Mouse (Mus musculus): ENCODE data around the gene Olfr224. TPM values are rescaled to one million over a fixed set of nuclear protein-coding genes. Genes with fewer than 3 reads are reported as not detected.
"Not testable (repeated sequence)": the region's sequence is repeated elsewhere in the genome, so short reads cannot be mapped to it uniquely, and the experiment has no call there.

Olfr224 gene
- total RNA-seq, 2 experiments from 2014 or later, result not detected

DNA sequence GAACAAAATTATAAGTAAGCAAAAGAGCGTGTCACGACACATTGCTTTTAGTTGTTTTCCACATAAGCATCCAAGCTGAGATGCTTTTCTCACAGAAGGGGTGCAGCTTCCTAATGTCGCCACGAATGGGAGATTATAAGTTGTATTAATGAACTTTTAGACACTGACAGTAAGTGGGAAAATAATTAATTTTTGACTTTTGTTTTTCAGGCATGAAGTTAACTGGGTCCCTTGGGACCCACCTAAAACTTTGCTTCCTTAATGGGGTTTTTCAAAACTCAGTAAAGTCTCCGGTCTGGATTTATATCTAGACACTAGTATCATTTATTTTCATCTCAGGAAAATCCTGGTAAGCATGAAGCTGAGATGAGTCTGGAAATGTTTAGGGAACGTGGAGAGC is 24.5 kb upstream of the Olfr224 start, which contains the start of gene Olfr324:
Olfr324 (plus strand) TSS at position 301 of the 400 bp plus-strand sequence.
- H3K4me3 ChIP-seq, result no peak within 1 kb of the TSS
- no peak for TF ChIP-seq CTCF (conservative IDR thresholded peaks at IDR 0.05)
- no peak within 1 kb of the TSS for H3K27ac ChIP-seq
- DNase-seq (ENCODE audit: low spot score in 2 of 2), result no peak

DNA sequence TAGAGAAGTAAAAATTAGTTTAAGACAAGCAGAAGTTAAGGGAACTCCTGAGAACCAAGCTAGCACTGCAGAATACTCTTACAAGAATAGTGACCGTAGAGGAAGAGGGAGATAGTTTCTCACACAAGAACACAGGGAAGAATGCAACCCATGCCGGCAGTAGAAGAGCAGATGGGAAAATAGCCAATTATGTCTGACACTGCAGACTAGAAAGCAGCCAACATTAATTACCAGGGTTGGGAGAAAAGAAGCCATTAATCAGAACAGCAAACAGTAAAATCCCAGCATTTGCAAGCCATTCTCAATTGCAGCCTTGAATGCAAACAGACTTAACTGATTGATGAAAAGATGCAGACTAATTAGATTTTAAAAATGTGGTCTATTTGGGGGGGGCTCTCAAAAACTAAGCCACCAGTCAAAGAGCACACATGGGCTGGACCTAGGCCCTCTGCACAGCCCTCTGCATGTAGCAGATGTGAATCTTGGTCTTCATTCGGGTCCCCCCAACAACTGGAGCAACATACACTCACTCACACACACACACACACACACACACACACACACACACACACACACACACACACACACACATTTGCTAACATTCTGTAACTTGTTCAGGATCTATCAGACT is 18.4 kb upstream of the Olfr224 start:
- no peak for DNase-seq (ENCODE audit: low spot score in 2 of 2)
- no peak overlapping the region for H3K27ac ChIP-seq
- H3K4me3 ChIP-seq, result no peak overlapping the region
- no peak for TF ChIP-seq CTCF (conservative IDR thresholded peaks at IDR 0.05)

DNA sequence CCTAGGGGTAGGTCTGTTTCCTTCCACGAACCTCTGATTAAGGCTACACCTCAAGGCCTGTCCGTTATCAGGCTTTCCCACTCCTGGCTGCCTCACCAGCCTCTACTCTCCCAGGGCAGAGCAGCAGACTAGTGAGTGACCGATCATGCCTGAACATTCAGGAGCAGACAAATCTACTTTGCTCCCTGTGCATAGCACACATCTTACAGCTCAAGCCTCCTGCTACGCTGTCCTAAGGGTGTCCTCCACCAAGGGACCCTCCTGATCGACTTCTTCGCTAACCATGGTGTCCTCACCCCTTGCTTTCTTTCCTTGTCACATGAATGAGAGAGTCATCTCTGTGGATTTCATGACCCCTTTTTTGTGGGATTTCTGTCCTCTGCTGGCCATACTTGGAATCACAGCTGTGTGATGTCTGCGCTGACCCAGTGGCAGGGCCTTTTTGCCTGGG is 17.6 kb upstream of the Olfr224 start:
- DNase-seq (ENCODE audit: low spot score in 2 of 2), result peak in 1 of 2 experiments; percentile 48
- Histone ChIP-seq H3K27ac (no peak overlapping the region), H3K4me3 (no peak overlapping the region)
- TF ChIP-seq CTCF (conservative IDR thresholded peaks at IDR 0.05), result peak; percentile 97

DNA sequence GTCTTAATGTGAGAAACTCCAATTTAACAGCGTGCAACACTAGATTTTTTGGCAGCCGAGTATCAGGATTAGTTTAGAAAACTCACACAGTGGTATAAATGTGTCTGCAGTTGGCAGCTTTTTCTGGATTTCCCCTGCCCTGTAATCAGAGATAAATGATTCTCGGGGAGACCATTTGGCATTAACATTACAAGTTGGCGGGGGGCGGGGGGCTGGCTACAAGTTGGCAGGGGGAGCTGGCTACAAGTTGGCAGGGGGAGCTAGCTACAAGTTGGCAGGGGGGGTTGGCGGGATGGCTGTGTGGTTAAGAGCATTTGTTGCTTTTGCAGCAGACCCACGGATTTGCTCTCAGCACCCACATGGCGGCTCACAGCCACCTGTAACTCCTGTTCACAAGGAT is 8.3 kb upstream of the Olfr224 start:
- TF ChIP-seq CTCF (conservative IDR thresholded peaks at IDR 0.05), result no peak
- H3K4me3 ChIP-seq, result no peak overlapping the region
- DNase-seq (ENCODE audit: low spot score in 2 of 2), result peak; percentile 30 to 37

DNA sequence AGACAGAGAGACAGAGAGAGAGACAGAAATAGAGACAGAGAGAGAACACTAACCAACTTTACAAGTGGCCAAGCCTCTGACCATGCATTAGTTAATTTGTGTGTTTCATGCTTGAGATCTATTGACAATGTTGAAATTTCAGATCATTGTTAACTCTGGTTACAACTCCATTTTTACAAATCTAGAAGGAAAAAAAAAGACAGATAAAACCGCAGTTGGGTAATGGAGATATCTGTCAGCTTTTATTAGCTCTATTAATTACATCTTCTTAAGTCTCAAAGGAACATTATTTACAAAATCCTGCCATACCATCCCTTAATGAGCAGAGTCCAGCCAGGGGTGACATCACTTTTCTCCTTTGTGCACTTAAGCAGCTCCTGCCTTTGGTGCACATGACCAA is 7.1 kb upstream of the Olfr224 start, which contains the start of gene Olfr325:
Olfr325 (plus strand) TSS at position 301 of the 400 bp plus-strand sequence.
- no peak within 1 kb of the TSS for H3K27ac ChIP-seq
- no peak within 1 kb of the TSS for H3K4me3 ChIP-seq
- no peak for TF ChIP-seq CTCF (conservative IDR thresholded peaks at IDR 0.05)
- DNase-seq (ENCODE audit: low spot score in 2 of 2), result no peak

More for the DNA sequence above, 8.3 kb upstream of the Olfr224 start:
- H3K27ac ChIP-seq, result no peak overlapping the region

DNA sequence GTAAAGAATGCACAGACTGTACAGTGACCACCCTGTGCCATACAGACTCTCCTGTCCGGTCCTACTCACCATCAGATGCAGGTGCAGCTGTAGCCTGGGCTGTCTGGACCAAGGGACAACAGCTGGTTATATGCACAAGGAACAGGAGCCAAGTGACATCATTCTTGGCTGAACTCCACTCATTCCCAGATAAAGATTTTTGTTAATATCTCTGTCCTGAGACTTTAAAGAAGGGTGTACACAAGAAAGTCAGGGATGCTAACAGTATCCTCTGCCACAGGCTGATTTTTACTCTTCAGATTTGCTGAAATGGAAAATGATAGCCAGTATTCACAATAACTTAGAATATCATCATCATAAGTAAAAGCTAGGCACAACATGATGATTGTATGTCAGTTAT is 14.8 kb downstream of the Olfr224 start, which contains the start of gene Olfr328:
Olfr328 (minus strand) TSS at position 101 of the 400 bp plus-strand sequence.
- Histone ChIP-seq H3K27ac (no peak within 1 kb of the TSS), H3K4me3 (no peak within 1 kb of the TSS)
- no peak for DNase-seq (ENCODE audit: low spot score in 2 of 2)
- TF ChIP-seq CTCF (conservative IDR thresholded peaks at IDR 0.05), result no peak

DNA sequence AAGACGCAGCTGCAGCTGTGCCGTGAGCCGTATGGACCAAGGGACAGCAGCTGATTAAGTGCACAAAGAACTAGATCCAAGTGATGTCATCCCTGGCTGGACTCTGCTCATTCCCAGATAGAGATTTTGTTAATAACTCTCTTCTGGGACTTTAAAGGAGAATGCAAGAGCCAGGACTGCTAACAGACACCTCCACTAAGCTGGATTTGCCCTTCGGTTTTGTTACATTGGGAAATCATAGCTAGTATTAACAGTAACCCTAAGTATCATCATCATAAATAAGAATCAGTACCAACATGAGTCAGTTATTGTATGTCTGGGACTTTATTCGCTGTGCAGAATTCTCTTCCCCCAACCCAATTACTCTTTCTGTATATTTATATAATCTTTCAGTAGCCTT is 24.0 kb downstream of the Olfr224 start, which contains the start of gene Olfr329-ps:
Olfr329-ps (minus strand) TSS at position 101 of the 400 bp plus-strand sequence.
- no peak for TF ChIP-seq CTCF (conservative IDR thresholded peaks at IDR 0.05)

DNA sequence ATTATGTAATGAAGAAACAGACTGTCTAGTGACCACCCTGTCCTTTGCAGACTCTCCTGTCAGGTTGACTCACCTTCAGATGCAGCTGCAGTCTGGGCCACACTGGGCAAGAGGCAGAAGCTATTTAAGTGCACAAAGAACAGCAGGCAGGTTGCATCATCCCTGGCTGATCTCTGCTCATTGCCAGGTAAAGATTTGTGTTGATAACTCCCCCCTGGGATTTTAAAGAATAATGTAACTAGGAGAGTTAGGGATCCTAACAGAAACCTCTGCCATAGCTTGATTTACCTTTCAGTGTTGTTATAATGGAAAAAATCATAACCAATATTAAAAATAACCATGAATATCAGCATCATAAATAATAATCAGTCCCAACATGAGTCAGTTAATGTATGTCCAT is 35.6 kb downstream of the Olfr224 start, which contains the start of gene Olfr330:
Olfr330 (minus strand) TSS at position 101 of the 400 bp plus-strand sequence.
- not testable (repeated sequence) for H3K4me3 ChIP-seq; H3K27ac ChIP-seq; DNase-seq (ENCODE audit: low spot score in 2 of 2)

More for the DNA sequence above, 24.0 kb downstream of the Olfr224 start, which contains the start of gene Olfr329-ps:
- no peak for DNase-seq (ENCODE audit: low spot score in 2 of 2)
- Histone ChIP-seq H3K27ac (no peak within 1 kb of the TSS), H3K4me3 (no peak within 1 kb of the TSS)

DNA sequence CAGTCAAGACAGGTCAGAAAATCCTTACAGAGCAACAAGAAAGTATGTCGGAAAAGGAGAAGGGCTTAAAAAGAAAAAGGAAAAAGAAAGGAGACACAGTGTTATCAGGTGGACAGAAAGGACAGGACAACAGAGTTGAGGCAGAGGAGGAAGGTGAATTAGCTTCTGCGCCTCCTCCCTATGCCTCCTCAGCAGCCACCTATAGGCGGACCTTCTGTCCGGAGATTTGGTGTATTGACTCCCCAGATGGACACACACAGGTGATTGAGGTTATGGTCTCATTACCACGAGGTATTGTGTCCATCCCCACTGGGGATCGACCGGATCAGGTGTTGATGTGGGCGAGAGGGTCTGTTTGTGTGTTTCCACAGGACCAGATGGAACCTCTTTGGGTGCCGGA is 50.6 kb downstream of the Olfr224 start:
- not testable (repeated sequence) for H3K4me3 ChIP-seq
- DNase-seq (ENCODE audit: low spot score in 2 of 2), result peak in 1 of 2 experiments; percentile 9

DNA sequence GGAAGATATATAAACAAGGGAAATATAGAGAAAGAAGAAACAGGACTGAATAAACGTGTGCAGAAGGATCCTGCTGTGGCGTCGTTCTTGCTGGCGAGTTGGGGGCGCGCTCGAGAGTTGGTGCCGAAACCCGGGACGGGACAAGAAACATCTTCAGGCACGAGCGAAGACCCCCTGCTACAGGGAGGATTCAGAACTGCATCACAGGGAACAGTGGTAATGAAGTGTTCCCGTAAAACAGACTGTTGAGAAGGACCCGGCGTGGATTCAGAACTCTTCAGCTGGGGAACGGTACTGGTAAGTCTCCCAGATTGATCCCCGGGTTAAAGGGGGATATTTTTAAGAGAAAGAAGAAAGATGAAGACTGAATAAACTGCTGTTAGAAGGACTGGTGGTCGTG is 51.4 kb downstream of the Olfr224 start:
- H3K27ac ChIP-seq, H3K4me3 ChIP-seq: not testable (repeated sequence)
- peak; percentile 70 to 71 for DNase-seq (ENCODE audit: low spot score in 2 of 2)

More for the DNA sequence above, 50.6 kb downstream of the Olfr224 start:
- not testable (repeated sequence) for H3K27ac ChIP-seq

Other genes with a start within 250 kb of the Olfr224 start
- gene Zfp672, start 240.2 kb downstream of the Olfr224 start, total RNA-seq (2021), result 10 to 100 TPM; 49.1 to 51.0 TPM
- 10 to 100 TPM; 52.9 to 56.2 TPM for gene Sh3bp5l, start 239.8 kb downstream of the Olfr224 start, total RNA-seq (2021)
- not detected for gene Lypd8, start 191.5 kb downstream of the Olfr224 start, total RNA-seq (2021)
- gene 1810065E05Rik, start 149.4 kb downstream of the Olfr224 start, total RNA-seq (2021), result not detected
- gene Gm12253, start 138.0 kb downstream of the Olfr224 start, total RNA-seq (2021), result not detected
- not detected for gene Lypd9, start 117.6 kb downstream of the Olfr224 start, total RNA-seq (2021)
- gene Olfr30, start 108.3 kb downstream of the Olfr224 start, total RNA-seq (2021), result not detected
- gene Olfr332, start 78.0 kb downstream of the Olfr224 start, total RNA-seq (2021), result not detected
- gene Olfr331, start 68.0 kb downstream of the Olfr224 start, total RNA-seq (2021), result not detected
- not detected for gene Olfr330, start 35.7 kb downstream of the Olfr224 start, total RNA-seq (2021)
- not detected for gene Olfr329-ps, start 24.1 kb downstream of the Olfr224 start, total RNA-seq (2021)
- gene Olfr328, start 14.9 kb downstream of the Olfr224 start, total RNA-seq (2021), result under 1 TPM; 0.12 to 0.13 TPM
- not detected for gene Olfr325, start 7.2 kb upstream of the Olfr224 start, total RNA-seq (2021)
- gene Olfr324, start 24.6 kb upstream of the Olfr224 start, total RNA-seq (2021), result not detected
- not detected for gene 2210407C18Rik, start 45.5 kb upstream of the Olfr224 start, total RNA-seq (2021)
- not detected for gene Olfr323, start 59.9 kb upstream of the Olfr224 start, total RNA-seq (2021)
- gene Trim58, start 69.9 kb upstream of the Olfr224 start, total RNA-seq (2021), result not detected
- not detected for gene Olfr322, start 88.2 kb upstream of the Olfr224 start, total RNA-seq (2021)
- gene Olfr320, start 110.5 kb upstream of the Olfr224 start, total RNA-seq (2021), result not detected
- gene Olfr319, start 128.6 kb upstream of the Olfr224 start, total RNA-seq (2021), result not detected
- not detected for gene Olfr318, start 153.5 kb upstream of the Olfr224 start, total RNA-seq (2021)
- under 1 TPM; 0.20 to 0.25 TPM for gene Olfr317, start 168.7 kb upstream of the Olfr224 start, total RNA-seq (2021)
- gene Olfr316, start 182.2 kb upstream of the Olfr224 start, total RNA-seq (2021), result under 1 TPM; 0.61 to 0.77 TPM
- not detected for gene Olfr315, start 202.6 kb upstream of the Olfr224 start, total RNA-seq (2021)
- gene Olfr314, start 212.4 kb upstream of the Olfr224 start, total RNA-seq (2021), result not detected
- gene Fam183b, start 231.4 kb upstream of the Olfr224 start, total RNA-seq (2021), result 1 to 10 TPM; 6.3 to 7.5 TPM
- gene Olfr313, start 244.4 kb upstream of the Olfr224 start, total RNA-seq (2021), result not detected